Mouse (Mus musculus): ENCODE measurements around the gene Hyal2.
A peak's percentile ranks its signal among the peaks of the same experiment; 100 is the strongest.
"Not testable (repeated sequence)": the region's sequence is repeated elsewhere in the genome, so short reads cannot be mapped to it uniquely, and the experiment has no call there.

Gene Hyal2

DNA sequence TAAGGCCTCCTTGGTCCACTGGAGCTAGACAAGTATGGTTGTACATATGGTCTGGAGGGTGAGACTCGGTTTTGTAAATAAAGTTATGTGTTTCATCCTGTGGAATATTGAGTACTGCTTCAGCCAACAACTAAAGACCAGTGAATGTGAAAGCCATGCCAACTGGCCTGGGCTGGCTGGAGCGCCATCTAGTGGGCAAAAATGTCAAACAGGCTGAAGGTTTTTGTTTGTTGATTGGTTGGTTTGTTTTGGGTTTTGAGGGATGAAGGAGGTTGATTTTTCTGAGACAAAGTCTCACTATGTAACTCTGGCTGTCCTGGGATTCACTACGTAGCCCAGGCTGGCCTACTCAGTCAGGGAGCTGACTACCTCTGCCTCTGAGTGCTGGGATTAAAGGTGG is 22.1 kb upstream of the Hyal2 start:
- DNase-seq (ENCODE audit: low spot score in 2 of 2): peak in 1 of 2 experiments; percentile 63

DNA sequence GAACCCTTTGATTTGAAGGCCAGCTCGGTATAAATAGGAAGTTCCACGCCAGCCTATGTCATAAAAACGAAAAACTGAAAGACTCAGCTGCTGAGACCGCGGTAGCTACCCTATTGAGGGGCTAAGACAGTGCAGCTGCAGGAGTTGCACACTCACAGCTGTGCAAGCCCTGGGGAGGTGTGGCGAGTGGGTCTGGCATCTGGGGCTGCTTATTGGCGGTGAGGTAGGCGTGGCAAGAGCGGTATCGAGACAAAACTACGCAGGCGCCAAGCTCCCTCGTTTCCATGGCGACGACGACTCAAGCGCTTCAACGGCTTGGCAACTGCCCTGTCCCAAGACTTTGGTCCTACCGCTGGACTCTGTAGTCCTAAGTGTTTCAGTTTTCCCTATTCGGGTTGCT is 20.7 kb upstream of the Hyal2 start, which contains the start of gene Zmynd10:
Gene Zmynd10 (plus strand): TSS at position 273 of the 400 bp plus-strand sequence.
- peak; percentile 81 to 84 for DNase-seq (ENCODE audit: low spot score in 2 of 2)

DNA sequence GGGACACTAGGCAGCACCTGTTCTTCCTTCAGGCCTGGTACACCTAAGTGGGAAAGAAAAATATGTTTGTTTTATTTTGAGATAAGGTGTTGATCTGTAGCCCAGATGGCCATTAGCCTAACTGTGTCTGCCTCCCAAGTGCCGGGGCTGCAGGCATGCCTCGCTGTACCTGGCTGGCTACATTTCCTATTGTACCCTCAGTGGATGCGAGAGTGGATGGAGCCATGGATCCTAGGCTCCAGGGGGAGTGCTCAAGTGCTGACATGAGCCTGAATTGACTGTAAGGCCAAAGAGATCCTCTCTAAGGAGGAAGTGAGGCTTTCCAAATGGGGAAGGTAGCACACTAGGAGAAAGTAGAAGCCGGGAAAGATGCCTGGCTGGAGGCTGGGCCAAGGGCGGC is 19.8 kb upstream of the Hyal2 start:
- no peak for DNase-seq (ENCODE audit: low spot score in 2 of 2)

DNA sequence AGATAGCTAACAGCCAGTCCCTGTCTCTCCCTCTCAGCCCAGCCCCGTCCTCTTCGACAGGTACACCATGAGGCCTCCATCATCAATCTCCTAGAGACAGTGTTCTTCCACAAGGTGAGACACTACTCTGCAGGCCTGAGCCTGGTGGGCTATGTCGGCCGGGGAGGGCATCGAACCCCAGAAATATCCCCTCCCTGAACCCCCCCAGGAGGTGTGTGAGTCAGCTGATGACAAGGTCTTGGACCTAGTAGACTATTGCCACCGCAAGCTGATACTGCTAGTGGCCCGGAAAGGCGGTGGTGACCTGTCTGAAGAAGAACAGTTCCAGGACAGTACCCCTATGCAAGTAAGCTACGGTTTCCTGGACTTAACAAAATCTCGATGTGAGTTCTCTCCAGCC is 18.9 kb upstream of the Hyal2 start:
- no peak for DNase-seq (ENCODE audit: low spot score in 2 of 2)

DNA sequence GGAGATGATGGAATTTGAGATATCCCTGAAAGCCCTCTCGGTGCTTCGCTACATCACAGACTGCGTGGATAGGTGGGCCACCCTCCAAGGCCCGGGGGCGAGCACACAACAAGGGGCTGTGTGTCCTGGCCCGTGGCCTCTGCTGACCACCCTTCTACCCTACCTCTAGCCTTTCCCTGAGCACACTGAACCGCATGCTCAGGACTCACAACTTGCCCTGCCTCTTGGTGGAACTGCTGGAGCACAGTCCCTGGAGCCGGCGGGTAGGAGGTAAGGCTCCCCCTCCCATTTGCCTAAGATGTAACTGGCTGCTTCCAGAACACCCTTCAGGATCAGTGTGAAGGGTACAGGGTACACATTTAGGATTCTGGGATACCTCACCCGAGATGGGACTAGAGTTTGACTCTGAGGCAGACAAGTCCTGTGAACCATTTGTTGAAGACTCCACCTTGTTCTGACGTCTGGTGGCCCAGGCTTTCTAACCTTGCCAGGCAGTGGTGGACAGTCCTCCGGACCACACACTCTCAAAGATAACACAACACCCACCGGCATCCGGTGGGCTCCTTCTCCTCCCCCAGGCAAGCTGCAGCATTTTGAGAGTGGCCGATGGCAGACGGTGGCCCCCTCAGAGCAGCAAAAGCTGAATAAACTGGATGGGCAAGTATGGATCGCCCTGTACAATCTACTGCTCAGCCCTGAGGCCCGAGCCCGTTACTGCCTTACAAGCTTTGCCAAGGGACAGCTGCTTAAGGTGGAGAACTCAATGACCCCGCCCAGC is 18.3 kb upstream of the Hyal2 start:
- no peak for DNase-seq (ENCODE audit: low spot score in 2 of 2)

DNA sequence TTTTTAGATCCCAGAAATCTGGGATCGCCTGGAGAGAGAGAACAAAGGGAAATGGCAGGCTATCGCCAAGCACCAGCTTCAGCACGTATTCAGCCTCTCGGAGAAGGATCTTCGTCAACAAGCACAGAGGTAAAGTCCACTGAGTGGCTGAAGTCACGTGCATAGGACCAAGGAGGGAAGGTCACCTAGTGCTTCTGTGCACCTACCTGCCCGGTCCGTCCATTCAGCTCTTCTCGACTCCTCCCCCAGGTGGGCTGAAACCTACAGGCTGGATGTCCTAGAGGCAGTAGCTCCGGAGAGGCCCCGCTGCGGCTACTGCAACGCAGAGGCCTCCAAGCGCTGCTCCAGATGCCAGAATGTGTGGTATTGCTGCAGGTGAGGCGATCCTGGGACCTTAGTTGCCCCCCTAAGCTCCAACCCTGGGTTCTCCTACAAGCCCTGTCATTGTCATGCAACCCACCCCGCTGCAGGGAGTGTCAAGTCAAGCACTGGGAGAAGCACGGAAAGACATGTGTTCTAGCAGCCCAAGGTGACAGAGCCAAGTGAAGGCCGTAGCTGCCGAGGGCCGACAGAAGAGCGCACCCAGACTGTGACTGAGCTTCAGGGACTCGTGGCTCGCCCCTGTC is 17.1 kb upstream of the Hyal2 start:
- DNase-seq (ENCODE audit: low spot score in 2 of 2): no peak

DNA sequence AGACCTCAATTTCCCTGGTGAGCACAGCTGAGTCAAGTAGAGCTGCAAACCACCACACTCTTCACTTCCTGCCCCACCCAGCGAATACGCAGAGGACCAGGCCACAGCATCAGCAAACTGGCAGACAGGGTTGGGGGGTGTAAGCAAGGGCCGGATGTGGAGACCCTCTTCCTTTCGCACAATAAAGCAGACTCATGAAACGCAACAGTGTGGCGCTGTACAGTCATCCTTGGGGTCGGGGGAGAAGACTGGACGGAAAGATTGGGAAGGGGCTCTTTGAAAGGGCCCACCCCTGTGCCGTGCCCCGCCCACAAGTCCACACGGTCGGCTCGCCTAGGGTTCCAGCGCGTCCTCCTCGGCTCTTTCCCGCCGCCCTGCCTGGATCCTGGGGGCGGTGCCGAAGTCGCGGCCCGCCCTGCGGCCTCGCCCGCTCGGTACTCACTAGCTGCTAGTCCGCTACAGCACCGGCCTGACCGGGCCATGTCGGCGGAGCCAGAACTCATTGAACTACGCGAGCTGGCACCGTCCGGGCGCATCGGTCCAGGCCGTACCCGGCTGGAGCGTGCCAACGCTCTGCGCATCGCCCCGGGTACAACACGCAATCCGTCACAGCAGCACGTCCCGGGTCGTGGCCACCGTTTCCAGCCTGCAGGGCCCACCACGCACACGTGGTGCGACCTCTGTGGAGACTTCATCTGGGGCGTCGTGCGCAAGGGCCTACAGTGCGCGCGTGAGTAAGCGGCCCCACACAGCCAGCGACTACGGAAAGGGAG is 16.4 kb upstream of the Hyal2 start, which contains the start of gene Rassf1:
Gene Rassf1 (plus strand): TSS at position 439 of the 773 bp plus-strand sequence.
- DNase-seq (ENCODE audit: low spot score in 2 of 2): no peak

DNA sequence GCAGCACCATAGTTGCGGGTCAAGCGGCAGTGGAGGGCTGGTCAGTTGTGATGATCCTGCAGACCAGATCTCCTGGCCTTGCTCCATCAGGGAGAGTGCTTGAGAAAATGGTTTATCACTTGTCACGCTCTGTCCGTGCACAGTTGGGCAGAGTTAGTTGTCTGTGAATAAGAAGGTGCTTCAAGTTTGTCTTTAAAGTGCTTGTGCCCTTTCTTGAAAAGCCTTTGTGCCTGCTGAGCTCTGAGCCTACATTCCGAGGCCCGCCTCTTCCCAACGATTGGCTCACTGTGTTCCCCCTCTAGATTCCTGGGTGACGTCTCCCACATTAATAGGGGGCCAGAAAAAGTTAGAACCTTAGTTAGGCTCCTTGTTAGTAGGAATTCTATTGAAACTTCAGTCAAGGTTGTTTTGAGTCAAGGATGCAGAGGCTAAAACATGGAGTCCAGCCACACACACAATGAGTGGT is 15.8 kb upstream of the Hyal2 start:
- no peak for DNase-seq (ENCODE audit: low spot score in 2 of 2)

DNA sequence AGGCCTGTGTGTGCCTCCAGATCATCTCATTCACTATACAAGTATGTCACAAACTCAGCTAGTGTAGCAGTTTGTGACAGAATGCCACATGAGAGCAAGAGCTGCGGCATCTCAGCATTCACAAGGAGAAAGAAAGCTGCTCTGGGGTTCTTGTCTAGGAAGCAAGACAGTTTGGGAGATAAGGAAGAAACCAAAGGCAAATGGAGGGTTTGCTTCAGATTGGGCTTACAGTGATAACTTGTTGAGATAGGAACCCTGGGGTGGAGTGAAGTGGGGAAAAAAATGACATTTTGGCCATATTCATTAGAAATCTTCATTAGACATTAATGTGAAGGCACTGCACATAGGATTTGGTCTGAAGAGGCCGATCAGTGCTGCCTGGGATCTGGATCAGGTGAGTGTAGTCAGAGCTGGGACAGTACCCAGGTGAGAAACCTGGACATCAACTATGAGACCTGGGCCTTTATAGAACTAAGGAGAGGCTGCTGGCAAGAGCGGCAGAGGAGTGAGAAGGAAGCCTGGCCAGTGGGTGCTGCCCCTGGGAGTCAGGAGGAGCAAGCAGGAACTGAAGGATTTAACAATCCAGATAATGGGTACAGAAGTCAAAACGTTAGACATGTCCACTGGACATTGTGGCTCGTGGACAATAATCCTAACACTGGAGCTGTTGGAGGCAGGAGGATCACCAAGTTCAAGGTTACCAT is 14.9 kb upstream of the Hyal2 start:
- DNase-seq (ENCODE audit: low spot score in 2 of 2): no peak

DNA sequence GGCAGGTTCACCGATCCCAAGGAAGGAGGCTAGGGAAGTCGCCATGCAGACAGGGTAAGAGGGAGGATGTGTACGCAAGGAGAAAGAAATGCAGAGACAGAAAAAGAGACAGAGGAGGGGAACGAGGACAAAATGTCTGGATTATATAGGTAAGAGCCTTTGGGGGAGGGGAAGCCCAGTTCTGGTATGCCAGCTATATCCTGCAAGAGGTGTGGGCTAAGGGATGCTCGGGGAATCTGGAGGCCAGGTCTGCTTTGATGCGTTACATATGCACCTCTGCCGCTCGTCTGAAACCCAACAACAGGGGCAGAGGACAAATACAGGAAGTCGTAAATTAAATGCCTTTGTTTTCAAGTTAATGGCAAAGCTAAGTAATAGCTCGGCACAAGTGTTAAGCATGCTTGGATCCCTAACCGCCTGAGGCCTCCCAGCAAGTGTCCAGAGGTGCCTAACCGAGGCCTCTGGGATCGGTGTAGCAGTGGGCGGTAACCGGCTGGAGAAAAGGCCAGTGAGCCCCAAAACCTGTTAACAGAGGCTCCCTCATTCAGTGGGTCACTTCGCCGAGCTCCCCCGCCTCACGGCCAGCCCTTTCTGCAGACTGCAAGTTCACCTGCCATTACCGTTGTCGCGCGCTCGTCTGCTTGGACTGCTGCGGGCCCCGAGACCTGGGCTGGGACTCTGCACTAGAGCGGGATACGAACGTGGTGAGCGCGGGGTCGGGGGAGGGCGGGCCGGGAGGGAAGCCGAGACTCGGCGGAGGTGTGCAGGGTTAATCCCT is 14.0 kb upstream of the Hyal2 start:
- DNase-seq (ENCODE audit: low spot score in 2 of 2): no peak

DNA sequence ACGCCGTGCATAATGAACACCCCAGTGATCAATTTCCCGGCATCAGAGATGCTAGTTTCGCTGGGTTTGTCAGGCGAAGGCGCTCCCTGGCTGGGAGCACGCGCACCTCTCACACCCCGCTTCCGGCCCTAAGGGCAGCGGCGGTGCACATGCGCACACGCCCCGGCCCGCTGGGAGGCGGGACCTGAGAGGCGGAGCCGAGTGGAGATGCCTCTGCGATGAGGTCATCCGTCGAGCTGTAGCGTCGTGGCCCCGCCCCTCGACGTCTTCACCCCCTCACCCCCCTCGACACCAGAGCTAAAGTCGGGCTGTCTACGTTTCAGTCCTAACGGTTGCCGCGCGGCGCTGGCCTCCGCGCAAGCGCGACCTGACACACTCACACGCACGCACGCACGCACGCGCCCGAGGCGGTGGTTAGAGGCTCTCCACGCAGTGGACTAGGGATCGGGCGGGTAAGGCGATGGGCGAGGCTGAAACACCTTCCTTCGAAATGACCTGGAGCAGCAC is 13.4 kb upstream of the Hyal2 start:
- DNase-seq (ENCODE audit: low spot score in 2 of 2): peak; percentile 95

DNA sequence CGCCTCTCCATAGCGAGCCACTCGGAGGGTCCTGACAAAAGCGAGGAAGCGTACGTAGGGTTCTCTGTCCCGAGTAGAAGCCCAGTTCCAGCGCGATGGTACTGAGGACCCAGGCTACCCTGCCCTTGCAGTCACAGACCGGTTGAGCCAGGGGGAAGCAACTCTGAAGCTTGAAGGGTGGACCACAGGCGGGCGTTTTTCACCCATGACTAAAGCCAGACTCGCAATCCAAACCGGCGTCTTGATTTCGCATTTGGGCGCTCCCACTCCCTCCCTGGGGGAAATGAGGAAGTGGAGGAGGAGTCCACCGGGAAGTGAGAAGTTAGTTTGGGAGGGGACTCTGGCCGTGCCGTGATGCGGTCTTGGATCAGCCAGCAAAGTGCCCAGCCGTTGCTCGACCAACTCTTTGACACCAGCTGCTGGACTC is 12.7 kb upstream of the Hyal2 start:
- DNase-seq (ENCODE audit: low spot score in 2 of 2): no peak

DNA sequence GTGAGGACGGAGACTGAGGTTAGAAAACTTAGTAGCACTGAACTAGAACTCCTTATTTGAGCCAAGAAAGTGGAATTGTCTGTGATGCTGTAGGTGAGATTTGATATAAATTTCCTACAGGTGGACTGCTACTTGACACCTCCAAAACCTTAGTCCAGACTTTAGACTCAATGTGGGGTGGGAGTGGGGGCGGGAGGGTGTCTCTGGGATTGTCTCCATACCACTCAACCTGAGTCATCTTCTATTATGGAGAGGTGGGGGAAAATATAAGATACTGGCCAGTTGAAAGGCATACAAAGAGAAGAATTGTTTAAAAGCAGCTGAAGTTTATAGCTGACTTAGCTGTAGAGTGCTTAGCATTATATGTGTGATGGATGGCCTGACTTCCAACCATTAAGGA is 12.0 kb upstream of the Hyal2 start:
- no peak for DNase-seq (ENCODE audit: low spot score in 2 of 2)

DNA sequence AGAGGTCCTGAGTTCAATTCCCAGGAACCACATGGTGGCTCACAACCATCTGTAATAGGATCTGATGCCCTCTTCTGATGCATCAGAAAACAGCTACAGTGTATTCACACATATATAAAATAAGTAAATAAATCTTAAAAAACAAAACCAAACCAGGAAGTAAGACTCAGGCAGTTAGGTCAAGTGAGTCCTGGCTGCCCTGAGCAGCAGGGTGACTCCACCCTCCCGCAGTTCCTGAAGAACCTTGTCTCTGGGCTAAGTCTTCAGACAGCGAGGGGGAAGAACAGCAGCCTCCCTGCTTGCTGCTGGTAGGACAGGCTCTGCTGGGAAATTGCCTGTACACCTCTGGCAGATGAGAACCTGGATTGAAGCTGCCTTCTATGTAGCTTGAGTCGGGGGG is 11.4 kb upstream of the Hyal2 start:
- no peak for DNase-seq (ENCODE audit: low spot score in 2 of 2)

DNA sequence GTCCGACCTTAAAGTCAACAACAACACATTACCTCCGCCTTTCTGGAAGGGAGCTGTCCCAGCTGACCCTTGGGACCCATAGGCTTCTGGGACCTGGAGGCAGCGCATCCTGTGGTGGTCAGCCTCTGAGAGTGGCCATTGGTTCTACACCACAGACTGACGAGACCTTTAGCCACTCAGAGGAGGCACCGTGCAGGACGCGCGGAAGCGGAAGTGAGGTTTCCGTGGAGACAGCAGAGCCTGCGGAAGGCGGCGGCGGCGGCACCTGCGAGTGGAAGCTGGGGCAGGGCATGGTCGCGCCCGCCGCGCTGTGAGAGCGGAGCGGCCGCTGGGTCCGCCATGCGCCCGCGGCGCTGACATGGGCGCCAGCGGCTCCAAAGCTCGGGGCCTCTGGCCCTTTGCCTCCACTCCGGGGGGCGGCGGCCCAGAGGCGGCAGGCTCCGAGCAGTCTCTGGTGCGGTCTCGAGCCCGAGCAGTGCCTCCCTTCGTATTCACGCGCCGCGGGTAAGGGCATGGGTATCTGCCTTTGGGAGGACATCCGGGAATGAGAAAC is 4.6 kb upstream of the Hyal2 start, which contains the start of gene Tusc2:
Gene Tusc2 (plus strand): TSS at position 227 of the 553 bp plus-strand sequence.
- peak; percentile 96 to 98 for DNase-seq (ENCODE audit: low spot score in 2 of 2)

DNA sequence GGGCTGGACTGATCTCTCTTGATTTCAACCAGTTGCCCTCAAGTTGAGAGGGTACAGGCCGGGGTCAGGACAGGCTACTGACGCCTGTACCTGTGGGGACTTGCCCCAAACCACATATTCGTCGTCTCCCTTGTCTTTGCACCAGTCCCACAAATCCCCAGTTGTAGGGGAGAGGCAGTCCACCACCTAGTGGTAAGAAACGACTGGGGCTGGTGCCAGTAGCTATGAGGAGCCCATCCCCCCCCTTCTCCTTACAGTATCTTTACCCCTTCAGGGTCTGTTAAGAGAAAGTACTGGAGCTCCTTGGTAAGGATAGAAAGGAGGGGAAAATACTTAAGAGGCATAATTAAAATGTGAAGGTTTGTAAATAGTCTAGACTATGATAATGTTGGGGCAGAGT is 2.2 kb upstream of the Hyal2 start:
- not testable (repeated sequence) for DNase-seq (ENCODE audit: low spot score in 2 of 2)

DNA sequence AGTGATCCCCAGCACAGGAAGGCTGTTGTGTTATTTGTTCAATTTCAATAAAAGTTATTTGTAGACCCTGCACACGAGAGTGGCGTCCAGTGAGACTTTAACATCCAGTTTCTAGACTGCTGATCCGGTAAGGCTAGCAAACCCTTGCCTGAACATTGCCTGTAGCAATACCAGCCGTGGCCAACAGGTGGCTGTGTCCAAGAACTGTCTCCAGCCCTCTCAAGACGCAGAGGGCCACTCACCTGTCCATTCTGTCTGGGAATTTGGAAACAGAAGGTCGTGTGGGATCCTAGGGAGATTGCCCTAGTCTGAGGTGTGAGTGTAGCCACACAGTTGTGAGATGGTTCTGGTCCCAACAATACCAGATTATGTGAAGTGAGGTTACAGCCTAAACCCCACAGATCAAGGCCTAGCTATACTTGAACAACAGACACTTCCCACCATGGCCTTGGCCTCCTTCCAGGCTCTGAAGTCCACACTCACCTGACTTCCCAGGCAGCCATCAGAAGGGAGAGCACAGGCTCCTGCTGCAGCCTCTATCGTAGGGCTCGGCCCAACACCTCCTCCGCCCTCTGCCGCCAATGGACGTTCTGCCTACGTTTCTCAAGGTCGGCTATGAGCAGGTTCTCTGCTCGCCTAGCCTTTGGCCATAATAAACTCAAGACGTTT is 1.6 kb upstream of the Hyal2 start:
- DNase-seq (ENCODE audit: low spot score in 2 of 2): peak; percentile 55 to 56

DNA sequence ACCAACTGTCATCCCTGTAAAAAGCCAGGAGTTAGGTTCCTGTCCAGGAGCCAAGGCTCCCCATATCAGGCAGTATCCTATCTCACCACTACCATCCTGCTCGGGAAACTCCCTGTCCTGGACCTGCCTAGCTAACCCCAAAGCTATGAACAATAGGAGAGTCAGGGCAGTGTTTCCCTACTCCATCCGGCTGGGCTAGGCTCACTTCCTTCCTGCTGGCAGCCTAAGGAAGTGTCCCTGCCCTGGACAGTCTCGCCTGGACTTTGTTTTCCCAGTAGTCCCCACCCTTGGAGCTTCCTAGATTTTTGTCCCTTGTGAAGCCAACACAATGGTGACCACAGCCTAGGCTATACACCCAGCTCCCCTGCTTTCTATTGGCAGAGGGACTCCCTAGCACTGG is 890 bp upstream of the Hyal2 start:
- DNase-seq (ENCODE audit: low spot score in 2 of 2): no peak

DNA sequence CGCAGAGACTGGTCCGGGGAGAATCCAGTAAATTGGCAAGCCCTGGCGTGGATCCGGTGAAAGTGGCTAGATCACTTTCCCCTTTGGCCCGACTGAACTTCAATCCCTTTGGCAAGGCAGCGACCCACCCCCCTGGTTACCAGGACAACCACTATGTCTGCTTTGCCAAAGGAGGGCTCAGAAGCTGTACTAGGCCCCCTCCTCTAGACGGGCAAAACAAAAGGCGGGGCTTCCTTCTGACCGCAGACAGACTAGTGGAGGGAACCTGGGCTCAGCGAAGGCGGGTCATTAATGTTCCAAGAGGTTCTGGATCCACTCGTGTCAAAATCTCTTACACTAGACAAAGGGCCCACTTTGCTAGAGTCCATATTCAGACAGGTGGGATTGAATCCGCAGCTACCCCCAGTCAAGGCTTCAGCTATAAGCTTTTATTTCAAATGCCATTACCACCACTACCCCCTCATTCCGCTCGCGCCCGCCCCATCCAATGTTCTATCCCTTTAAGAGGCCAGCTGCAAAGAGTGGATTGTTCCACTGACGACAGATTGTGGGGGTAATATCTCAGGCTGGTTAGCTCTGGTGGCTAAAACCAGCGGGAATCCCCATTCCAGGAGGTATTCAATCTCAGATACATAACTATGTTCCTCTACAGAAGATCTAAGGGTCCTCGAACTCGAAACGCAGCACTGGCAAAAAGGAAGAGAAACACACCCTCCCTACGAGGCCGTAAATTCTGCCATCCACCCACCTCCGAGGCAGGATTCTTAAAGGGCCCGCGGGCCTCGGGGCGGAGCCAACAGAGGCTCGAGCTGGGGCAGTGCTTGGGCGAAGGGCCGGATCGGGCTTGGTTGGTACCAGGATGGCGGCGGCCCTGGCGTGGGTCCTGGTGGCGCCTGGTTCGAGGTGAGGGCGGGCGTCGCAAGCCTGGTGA is 851 bp downstream of the Hyal2 start:
- peak; percentile 61 to 66 for DNase-seq (ENCODE audit: low spot score in 2 of 2)
